Mouse (Mus musculus) intestine, embryonic 16.5 days (tissue): ENCODE results near the gene Axin2. TPM values are rescaled to one million over a fixed set of nuclear protein-coding genes. Genes with fewer than 3 reads are reported as not detected.

Experiments
- ATAC-seq: fragments of 200-750 bp; cut with Nextera tagmentation; 2 replicates; pipeline ENCODE4 v1.8.0; 2017; ENCODE audit warnings: moderate TSS enrichment, moderate library complexity
- H3K27ac ChIP-seq: fragments of 300-500 bp; sonication (generic); 2 replicates; pipeline ENCODE4 v1.5.1; 2014; ENCODE audit warnings: mild to moderate bottlenecking, low read length
- H3K27me3 ChIP-seq: fragments of 300-500 bp; sonication (generic); replicated peaks from 2 replicates; pipeline ENCODE4 v1.6.1; 2014; ENCODE audit warnings: low read length, control low read depth, mixed read lengths; ENCODE audit not compliant: control insufficient read depth, insufficient read depth
- H3K36me3 ChIP-seq: fragments of 300-500 bp; sonication (generic); 2 replicates; pipeline ENCODE4 v1.6.1; 2014; ENCODE audit warnings: low read length, control low read depth; ENCODE audit not compliant: control insufficient read depth, insufficient read depth
- H3K4me1 ChIP-seq: fragments of 300-500 bp; sonication (generic); 2 replicates; pipeline ENCODE4 v1.6.1; 2014; ENCODE audit warnings: low read length, control low read depth, mixed read lengths; ENCODE audit not compliant: control insufficient read depth, insufficient read depth
- H3K4me2 ChIP-seq: fragments of 300-500 bp; sonication (generic); 2 replicates; pipeline ENCODE4 v1.6.1; 2014; ENCODE audit warnings: low read depth, low read length, control low read depth
- H3K4me3 ChIP-seq: fragments of 300-500 bp; sonication (generic); 2 replicates; pipeline ENCODE4 v1.5.1; 2014; ENCODE audit warnings: mild to moderate bottlenecking, low read length
- H3K9ac ChIP-seq: fragments of 300-500 bp; sonication (generic); 2 replicates; pipeline ENCODE4 v1.6.1; 2014; ENCODE audit warnings: low read depth, low read length
- H3K9me3 ChIP-seq: fragments of 300-500 bp; sonication (generic); 2 replicates; pipeline ENCODE4 v1.6.1; 2016; ENCODE audit warnings: low read length, control low read depth; ENCODE audit not compliant: control insufficient read depth
- WGBS: fragments of 180-500 bp; shearing (Covaris S2); extraction: QIAGEN DNeasy Blood & Tissue Kit; methylation state at CpG from one replicate; pipeline ENCODE4 v1.1.7; 2014; 5-methylcytosine and 5-hydroxymethylcytosine counted together
- polyA plus RNA-seq: library from polyadenylated mRNA; unstranded; fragments of >200 nt; fragmentation: Nextera tagmentation; extraction: Ambion mirVana; gene quantifications from 2 replicates; pipeline ENCODE4 v1.2.1, GENCODE M21; 2015

The Axin2 gene
- polyA plus RNA-seq, 1 experiment from 2014 or later: 3.2 TPM

DNA sequence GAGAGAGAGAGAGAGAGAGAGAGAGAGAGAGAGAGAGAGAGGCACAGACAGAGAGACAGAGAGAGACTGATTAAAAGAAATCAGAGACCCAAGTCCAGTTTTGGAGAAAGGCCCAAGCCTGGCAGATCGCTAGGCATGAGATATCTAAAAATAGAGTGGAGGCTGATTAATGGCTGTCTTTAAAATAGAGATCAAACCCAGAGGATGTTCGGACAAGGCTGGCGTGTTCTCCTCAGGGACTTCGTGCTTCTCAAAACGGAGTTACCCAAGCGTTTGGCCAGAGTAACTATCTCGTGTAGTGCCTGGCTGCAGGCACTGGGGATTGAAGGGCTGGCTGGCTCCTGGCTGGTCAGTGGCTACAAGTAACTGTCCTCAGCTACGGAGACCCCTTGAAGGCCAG, 69.8 kb downstream of the Axin2 start:
- no peaks in the 10 kb centered on the region for H3K9me3 ChIP-seq
- no peak overlapping the region for H3K27ac ChIP-seq
- no peaks in the 10 kb centered on the region for H3K27me3 ChIP-seq
- H3K9ac ChIP-seq: no peak overlapping the region
- H3K36me3 ChIP-seq: no peaks in the 10 kb centered on the region
- 71% methylated on average over 8 of the region's 8 CpGs for WGBS
- no peak overlapping the region for H3K4me2 ChIP-seq
- H3K4me1 ChIP-seq: no peaks in the 10 kb centered on the region
- no peak for ATAC-seq
- no peak overlapping the region for H3K4me3 ChIP-seq

DNA sequence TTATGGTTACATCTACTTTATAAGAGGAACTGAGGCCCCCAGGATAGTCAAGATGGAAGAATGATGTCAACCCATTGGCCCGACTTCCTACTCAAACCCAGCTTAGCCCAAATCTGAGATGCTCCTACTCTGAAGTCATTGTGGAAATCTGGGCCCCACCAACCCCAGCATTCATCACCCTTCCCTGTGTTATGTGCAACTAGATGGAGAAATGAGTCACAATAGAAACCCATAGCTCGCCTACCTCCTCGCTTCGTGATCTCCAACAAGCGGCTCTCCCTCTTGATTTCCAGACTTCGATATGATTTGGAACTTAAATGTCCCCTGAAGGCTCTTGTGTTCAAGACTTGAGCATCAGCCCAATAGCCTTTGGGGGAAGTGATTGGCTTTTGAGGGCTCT, 73.3 kb downstream of the Axin2 start:
- no peak overlapping the region for H3K9ac ChIP-seq
- no peaks in the 10 kb centered on the region for H3K9me3 ChIP-seq
- 94% methylated on average over 6 of the region's 6 CpGs for WGBS
- H3K36me3 ChIP-seq: no peaks in the 10 kb centered on the region
- H3K4me1 ChIP-seq: no peaks in the 10 kb centered on the region
- no peaks in the 10 kb centered on the region for H3K27me3 ChIP-seq
- no peak for ATAC-seq
- H3K27ac ChIP-seq: no peak overlapping the region
- H3K4me3 ChIP-seq: no peak overlapping the region
- H3K4me2 ChIP-seq: no peak overlapping the region

DNA sequence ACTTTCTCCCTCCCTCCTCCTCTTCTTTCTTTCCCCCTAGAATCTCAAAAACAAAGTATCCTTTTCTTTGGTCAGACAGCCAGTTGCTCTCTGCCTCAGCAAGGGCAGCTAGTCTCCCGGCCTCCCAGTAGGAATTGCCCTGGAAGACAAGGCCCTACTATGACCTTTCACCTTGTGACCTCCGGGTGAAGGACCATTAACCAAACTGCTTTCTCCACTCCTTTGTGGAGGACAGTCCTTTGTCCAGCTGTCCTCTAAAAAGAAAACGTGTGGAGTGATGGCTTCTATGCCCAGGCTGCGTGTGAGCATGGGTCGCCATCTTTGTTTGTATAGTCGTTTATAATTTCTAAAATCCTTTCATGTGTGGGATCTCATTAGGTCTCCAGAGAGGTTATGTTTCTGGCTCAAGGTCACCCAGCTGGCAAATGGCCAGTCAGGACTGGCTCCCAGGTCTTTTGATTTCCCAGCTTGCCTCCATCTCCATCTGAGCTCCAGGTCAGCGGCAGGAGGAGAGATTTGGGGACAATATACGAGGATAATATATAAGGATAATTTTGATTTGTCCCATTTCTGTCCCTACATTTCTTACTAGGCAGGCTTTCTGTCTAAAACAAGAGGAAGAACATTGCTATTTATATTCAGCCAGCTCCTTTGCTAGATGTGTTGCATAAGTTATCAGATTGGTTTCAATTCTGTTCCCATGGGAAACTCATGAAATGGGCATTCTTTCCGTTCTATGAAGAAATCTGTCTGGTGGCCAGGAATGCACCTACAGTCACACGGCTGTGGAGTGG, 75.2 kb downstream of the Axin2 start:
- no peak for ATAC-seq
- Histone ChIP-seq H3K4me2 (no peak overlapping the region), H3K4me1 (no peaks in the 10 kb centered on the region), H3K27ac (no peak overlapping the region), H3K27me3 (no peaks in the 10 kb centered on the region), H3K9me3 (peaks cover 3% of the 10 kb centered on the region; the same call in 1 of the 2 replicates), H3K4me3 (no peak overlapping the region), H3K9ac (no peak overlapping the region), H3K36me3 (no peaks in the 10 kb centered on the region)
- 72% methylated on average over 10 of the region's 10 CpGs for WGBS

DNA sequence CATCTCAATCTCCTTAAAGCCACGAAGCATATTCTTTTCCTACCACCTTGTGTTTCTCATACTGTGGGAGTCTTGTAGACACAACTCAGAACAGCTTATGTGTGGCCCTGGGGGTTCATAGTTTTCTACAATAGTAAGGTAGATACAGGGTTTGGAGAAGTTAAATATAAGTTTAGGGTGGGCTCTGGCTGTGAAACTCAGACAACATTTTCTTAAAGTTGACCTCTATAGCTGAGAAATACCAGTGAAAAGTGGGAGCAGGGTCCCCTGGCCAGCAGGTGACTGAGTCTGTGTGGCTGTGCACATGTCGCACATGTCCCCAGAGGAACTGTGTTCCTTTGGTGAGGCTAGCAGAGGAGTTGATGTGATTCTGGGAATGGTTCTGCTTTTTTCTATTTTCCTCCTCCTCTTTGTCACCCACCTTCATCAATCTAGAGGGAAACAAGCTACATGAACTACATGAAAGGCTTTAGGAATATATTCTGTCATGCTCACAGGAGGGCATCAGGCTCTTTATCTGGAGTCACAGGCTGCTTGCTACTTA, 75.9 kb downstream of the Axin2 start:
- no peaks in the 10 kb centered on the region for H3K27me3 ChIP-seq
- ATAC-seq: no peak
- H3K9me3 ChIP-seq: peaks cover 6% of the 10 kb centered on the region; the same call in 1 of the 2 replicates
- H3K4me2 ChIP-seq: no peak overlapping the region
- H3K4me3 ChIP-seq: no peak overlapping the region
- 87% methylated on average over 2 of the region's 2 CpGs for WGBS
- no peak overlapping the region for H3K27ac ChIP-seq
- no peaks in the 10 kb centered on the region for H3K36me3 ChIP-seq
- no peaks in the 10 kb centered on the region for H3K4me1 ChIP-seq
- H3K9ac ChIP-seq: no peak overlapping the region

DNA sequence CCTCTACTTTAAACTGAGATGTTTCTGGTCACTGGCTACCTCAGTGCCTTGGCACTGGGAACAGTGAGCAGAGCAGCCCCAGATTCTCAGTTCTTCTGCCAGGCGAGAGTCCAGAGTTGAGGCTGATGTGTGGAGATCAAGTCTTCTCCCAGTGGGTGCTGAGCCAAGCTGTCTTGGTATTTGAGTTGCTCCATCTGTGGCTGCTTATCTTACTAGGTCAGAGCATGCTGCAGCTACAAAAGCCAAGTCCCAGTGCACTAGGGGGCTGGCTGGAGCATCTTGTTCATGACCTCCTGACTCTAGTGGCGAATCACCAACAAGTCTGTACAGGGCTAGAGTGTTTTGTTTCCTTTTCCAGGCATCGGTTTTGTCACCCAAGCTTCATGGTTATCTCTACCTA, 77.7 kb downstream of the Axin2 start:
- Histone ChIP-seq H3K9ac (no peak overlapping the region), H3K27ac (no peak overlapping the region), H3K27me3 (no peaks in the 10 kb centered on the region), H3K4me3 (no peak overlapping the region), H3K4me1 (no peaks in the 10 kb centered on the region), H3K36me3 (no peaks in the 10 kb centered on the region), H3K4me2 (no peak overlapping the region), H3K9me3 (peaks cover 10% of the 10 kb centered on the region; the same call in 1 of the 2 replicates)
- no peak for ATAC-seq
- 88% methylated on average over 3 of the region's 3 CpGs for whole genome bisulfite sequencing

Other genes with a start within 250 kb of the Axin2 start
- not detected in 2 replicates for gene E030025P04Rik, start 224.0 kb downstream of the Axin2 start, polyA plus RNA-seq